8 mouse cellular contexts compared by ENCODE assay signal in the genomic region with DNA sequence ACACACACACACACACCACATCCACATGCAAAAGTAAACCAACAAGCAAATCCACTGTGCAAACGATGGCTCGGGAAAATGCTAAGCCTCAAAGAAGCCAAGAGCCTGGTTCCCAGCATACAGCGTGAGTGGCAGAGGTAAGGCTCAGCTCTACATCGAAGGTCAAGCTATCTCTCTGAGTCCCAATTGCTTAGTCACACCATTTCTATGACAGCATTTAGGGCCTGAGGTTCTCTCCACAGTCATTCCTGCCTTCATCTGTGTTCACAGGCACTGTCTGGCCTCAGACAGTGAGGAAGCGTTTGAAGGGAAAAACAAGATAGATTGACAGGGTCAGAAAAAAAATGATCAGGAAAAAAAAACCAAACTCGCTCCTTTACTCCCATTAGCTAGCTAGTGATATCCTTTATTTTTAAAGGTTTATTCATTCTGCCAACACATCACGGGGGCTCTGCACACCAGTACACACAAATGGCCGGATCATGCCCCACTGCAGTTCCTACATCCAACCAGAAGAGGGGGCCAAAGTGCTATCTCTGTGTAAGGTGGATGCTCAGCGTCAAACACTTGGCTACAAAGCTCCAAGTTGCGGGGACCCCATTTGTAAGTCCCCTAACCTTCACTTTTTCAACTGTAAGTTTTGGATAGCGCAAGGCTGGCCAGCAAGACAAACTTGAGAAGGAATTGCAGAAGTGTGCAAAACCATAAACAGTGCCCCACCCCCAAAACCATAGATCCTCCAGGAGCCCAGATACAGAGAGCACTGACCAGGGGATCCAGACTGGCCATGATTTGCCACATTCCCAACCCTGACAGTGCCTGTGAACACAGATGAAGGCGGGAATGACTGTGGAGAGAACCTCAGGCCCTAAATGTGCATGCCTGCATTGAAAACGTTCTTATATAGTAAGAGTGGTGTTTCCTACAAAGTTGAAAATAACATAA.
A peak's percentile ranks its signal among the peaks of the same experiment; 100 is the strongest.
DNase-seq lines count a peak whose midpoint lies in the region; ATAC-seq lines count a peak whose summit lies in the region.

No protein-coding gene starts in this region.

- 0 out of 2 replicates have a peak, but pooled peaks cover 3% of the 10 kb centered on the region for H3K4me1 ChIP-seq in embryonic facial prominence, embryonic 12.5 days
- peaks cover 15% of the 10 kb centered on the region for H3K4me1 ChIP-seq in kidney, embryonic 15.5 days

- H3K36me3 ChIP-seq in embryonic facial prominence, embryonic 12.5 days: no peaks in the 10 kb centered on the region
- no peaks in the 10 kb centered on the region for H3K36me3 ChIP-seq in kidney, embryonic 15.5 days

- no peak overlapping the region for H3K4me3 ChIP-seq in embryonic facial prominence, embryonic 12.5 days
- no peak overlapping the region for H3K4me3 ChIP-seq in kidney, embryonic 15.5 days (replicated peaks)

- WGBS in embryonic facial prominence, embryonic 12.5 days: 40% methylated on average over 13 of the region's 13 CpGs
- WGBS in kidney, embryonic 15.5 days: 40% methylated on average over 13 of the region's 13 CpGs

- H3K27me3 ChIP-seq in embryonic facial prominence, embryonic 12.5 days: no peaks in the 10 kb centered on the region
- H3K27me3 ChIP-seq in kidney, embryonic 15.5 days: no peaks in the 10 kb centered on the region

- no peak overlapping the region; the same call in 1 of the 2 replicates for H3K4me2 ChIP-seq in embryonic facial prominence, embryonic 12.5 days (replicated peaks)
- H3K4me2 ChIP-seq in kidney, embryonic 15.5 days: 0 out of 2 replicates have a peak overlapping the region, but pooled peaks have one; percentile 16

- no peaks in the 10 kb centered on the region for H3K9me3 ChIP-seq in embryonic facial prominence, embryonic 12.5 days
- H3K9me3 ChIP-seq in kidney, embryonic 15.5 days (replicated peaks): no peaks in the 10 kb centered on the region

- no peak overlapping the region for H3K27ac ChIP-seq in embryonic facial prominence, embryonic 12.5 days
- H3K27ac ChIP-seq in kidney, embryonic 15.5 days: no peak overlapping the region

- DNase-seq in 3134 (ENCODE audit: extremely low read depth, insufficient read length, low spot score): peak; percentile 7
- peak; percentile 75 for DNase-seq in adrenal gland, postnatal 25 days
- peak; percentile 86 for DNase-seq in heart, adult 8-10 months (ENCODE audit: low spot score)
- DNase-seq in liver: peak; percentile 75
- DNase-seq in spleen, postnatal 36 days (ENCODE audit: low spot score in 2 of 2): peak; percentile 67 to 77

- H3K9ac ChIP-seq in embryonic facial prominence, embryonic 12.5 days: no peak overlapping the region
- H3K9ac ChIP-seq in kidney, embryonic 15.5 days: no peak overlapping the region

- 0 out of 2 replicates have a peak, but pooled peaks have one; percentile 36 for ATAC-seq in embryonic facial prominence, embryonic 12.5 days (ENCODE audit: insufficient number of reproducible peaks, insufficient read depth, low FRiP score, low TSS enrichment)
- ATAC-seq in kidney, embryonic 15.5 days (replicated peaks; ENCODE audit: low FRiP score): peak; percentile 73
- ATAC-seq in monocyte, adult 5-6 weeks (replicated peaks; ENCODE audit: insufficient number of reproducible peaks, low FRiP score, low TSS enrichment, poor library complexity, severe bottlenecking): peak; percentile 87

Comparison
In these comparisons a context has a peak if more than half of its experiments do, and no peak if none do; other contexts are left out.
1. DNase-seq: peak in every context shown above with its lines; median percentile 86 in heart, adult 8-10 months; 75 in adrenal gland, postnatal 25 days; 75 in liver; 72 in spleen, postnatal 36 days; 7 in 3134.
2. ATAC-seq: peak in every context shown above with its lines; median percentile 87 in monocyte, adult 5-6 weeks; 73 in kidney, embryonic 15.5 days; 36 in embryonic facial prominence, embryonic 12.5 days.